14 mouse cellular contexts compared by ENCODE assay signal in the genomic region with DNA sequence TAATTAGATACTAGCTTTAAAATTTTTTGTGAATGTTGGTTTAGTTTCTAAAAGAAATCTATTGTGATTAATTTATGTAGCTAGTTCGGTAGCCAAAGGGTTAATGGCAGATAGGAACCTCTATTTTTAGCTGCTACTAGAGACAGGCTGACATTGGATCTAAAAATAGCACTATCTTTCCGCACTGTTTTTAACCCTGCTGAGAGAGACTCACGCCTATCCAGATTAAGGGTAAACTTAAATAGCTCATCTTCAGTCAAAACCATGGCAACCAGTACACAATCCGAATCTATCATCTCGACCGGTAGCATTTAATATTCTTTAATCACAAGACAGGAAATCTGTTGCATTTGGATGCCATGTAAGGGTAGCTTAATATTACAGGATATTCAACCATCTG. TPM values are rescaled to one million over a fixed set of nuclear protein-coding genes. Genes with fewer than 3 reads are reported as not detected.
A peak's percentile ranks its signal among the peaks of the same experiment; 100 is the strongest.
DNase-seq lines count a peak whose midpoint lies in the region; ATAC-seq lines count a peak whose summit lies in the region.
"Had no signal": no experiment of that assay in that cellular context is flagged by ENCODE, and none has a peak within 500 bp of the region (broad histone marks: within the 10 kb centered on the region; RNA-seq: fewer than 3 reads in every experiment).

No protein-coding gene starts in this region.

- H3K27ac ChIP-seq in midbrain, embryonic 14.5 days (replicated peaks; ENCODE audit: low read depth, low read length), result no peak overlapping the region
- no peak overlapping the region for H3K27ac ChIP-seq in midbrain, embryonic 15.5 days
- H3K27ac ChIP-seq: left cerebral cortex, adult 2 months; liver, embryonic 12.5 days; neural tube, embryonic 13.5 days had no signal

- WGBS in midbrain, embryonic 14.5 days, result 33% methylated on average over 6 of the region's 6 CpGs
- 34% methylated on average over 6 of the region's 6 CpGs for WGBS in midbrain, embryonic 15.5 days

- no peaks in the 10 kb centered on the region for H3K36me3 ChIP-seq in midbrain, embryonic 14.5 days (ENCODE audit: control insufficient read depth, insufficient read depth, low read length)
- H3K36me3 ChIP-seq in midbrain, embryonic 15.5 days (replicated peaks), result no peaks in the 10 kb centered on the region
- H3K36me3 ChIP-seq: liver, embryonic 12.5 days; neural tube, embryonic 13.5 days had no signal

- no peak overlapping the region for H3K9ac ChIP-seq in midbrain, embryonic 14.5 days (replicated peaks; ENCODE audit: low read length)
- no peak overlapping the region for H3K9ac ChIP-seq in midbrain, embryonic 15.5 days
- H3K9ac ChIP-seq: liver, embryonic 12.5 days; neural tube, embryonic 13.5 days had no signal

- no peak overlapping the region for H3K4me2 ChIP-seq in midbrain, embryonic 14.5 days (ENCODE audit: low read length)
- no peak overlapping the region for H3K4me2 ChIP-seq in midbrain, embryonic 15.5 days
- H3K4me2 ChIP-seq: liver, embryonic 12.5 days; neural tube, embryonic 13.5 days had no signal

- H3K4me3 ChIP-seq in midbrain, embryonic 14.5 days (replicated peaks; ENCODE audit: low read depth, low read length), result no peak overlapping the region
- no peak overlapping the region for H3K4me3 ChIP-seq in midbrain, embryonic 15.5 days
- H3K4me3 ChIP-seq: erythroblast, embryonic 14.5 days; left cerebral cortex, adult 2 months; liver, embryonic 12.5 days; neural tube, embryonic 13.5 days had no signal

- peaks cover 7% of the 10 kb centered on the region; the same call in 1 of the 2 replicates for H3K9me3 ChIP-seq in midbrain, embryonic 14.5 days (ENCODE audit: control insufficient read depth, low read length)
- H3K9me3 ChIP-seq in midbrain, embryonic 15.5 days, result peaks cover 3% of the 10 kb centered on the region; the same call in 1 of the 2 replicates
- H3K9me3 ChIP-seq: liver, embryonic 12.5 days had no signal

- no peaks in the 10 kb centered on the region for H3K4me1 ChIP-seq in midbrain, embryonic 14.5 days (ENCODE audit: control insufficient read depth, insufficient read depth, low read length)
- peaks cover 6% of the 10 kb centered on the region for H3K4me1 ChIP-seq in midbrain, embryonic 15.5 days
- H3K4me1 ChIP-seq: liver, embryonic 12.5 days; neural tube, embryonic 13.5 days had no signal

- no peaks in the 10 kb centered on the region for H3K27me3 ChIP-seq in midbrain, embryonic 14.5 days (ENCODE audit: control insufficient read depth, insufficient read depth, low read length)
- H3K27me3 ChIP-seq in midbrain, embryonic 15.5 days (replicated peaks), result no peaks in the 10 kb centered on the region
- H3K27me3 ChIP-seq: liver, embryonic 12.5 days; neural tube, embryonic 13.5 days had no signal

- no peak for ATAC-seq in midbrain, embryonic 14.5 days (ENCODE audit: low FRiP score, low TSS enrichment)
- no peak; the same call in 1 of the 2 replicates for ATAC-seq in midbrain, embryonic 15.5 days (replicated peaks)
- ATAC-seq in monocyte, adult 5-6 weeks (replicated peaks; ENCODE audit: insufficient number of reproducible peaks, low FRiP score, low TSS enrichment, poor library complexity, severe bottlenecking), result no peak
- ATAC-seq: liver, embryonic 12.5 days had no signal

- DNase-seq in heart, adult 18-20 months, result peak; percentile 6 to 16
- DNase-seq in heart, postnatal 4 days, result no peak
- peak; percentile 61 for DNase-seq in midbrain, embryonic 14.5 days
- DNase-seq in c-Kit-positive CD71-negative TER-119-negative erythroid progenitor cells, embryonic 14.5 days (ENCODE audit: low read depth), result peak; percentile 30
- peak; percentile 46 for DNase-seq in skeletal muscle tissue, adult 2 months (ENCODE audit: low read depth, low spot score)
- no peak for DNase-seq in left cerebral cortex, adult 18-20 months (ENCODE audit: low spot score in 2 of 2)
- DNase-seq: kidney, adult 9 months had no signal

RNA-seq across cellular contexts. Expression of a gene that starts 24.0 kb away (rescaled TPM):
- total RNA-seq in heart, adult 18-20 months (2021), result under 1 TPM in 1 of 2 experiments, not detected in 1; 0.05 TPM
- total RNA-seq in heart, postnatal 4 days (2021), result not detected
- 49.1 and 53.6 TPM in 2 replicates for polyA plus RNA-seq in midbrain, embryonic 14.5 days (2014; fragmentation: Nextera tagmentation; extraction: Ambion mirVana)
- polyA plus RNA-seq in midbrain, embryonic 15.5 days (2015; fragmentation: Nextera tagmentation; extraction: Ambion mirVana), result 44.7 and 50.8 TPM in 2 replicates
- 10 to 100 TPM; 15.2 to 16.2 TPM for total RNA-seq in left cerebral cortex, adult 18-20 months (2021)
- 1.8 to 5.3 TPM (median 3.3 TPM) in 3 replicates for total RNA-seq in monocyte, adult 5-6 weeks (2017)
- total RNA-seq: granulocyte monocyte progenitor cell, adult 5-6 weeks had no signal
- polyA plus RNA-seq: erythroblast, embryonic 14.5 days; liver, embryonic 12.5 days had no signal

RNA-seq across cellular contexts. Expression of a gene that starts 25.8 kb away (rescaled TPM):
- 1 to 10 TPM; 4.4 to 5.8 TPM for total RNA-seq in heart, adult 18-20 months (2021)
- total RNA-seq in heart, postnatal 4 days (2021), result 10 to 100 TPM in 1 of 2 experiments, 1 to 10 TPM in 1; 9.8 to 10.6 TPM
- polyA plus RNA-seq in midbrain, embryonic 14.5 days (2014; fragmentation: Nextera tagmentation; extraction: Ambion mirVana), result 28.4 and 29.4 TPM in 2 replicates
- 32.0 and 34.4 TPM in 2 replicates for polyA plus RNA-seq in midbrain, embryonic 15.5 days (2015; fragmentation: Nextera tagmentation; extraction: Ambion mirVana)
- 10 to 100 TPM; 30.8 to 31.6 TPM for total RNA-seq in left cerebral cortex, adult 18-20 months (2021)
- 1.3 to 3.3 TPM in 2 of 3 replicates, not detected in the other for total RNA-seq in monocyte, adult 5-6 weeks (2017)

Comparison
In these comparisons a context has a peak if more than half of its experiments do, and no peak if none do; other contexts are left out.
1. DNase-seq: peak in heart, adult 18-20 months (2 of 2), midbrain, embryonic 14.5 days (single experiment), c-Kit-positive CD71-negative TER-119-negative erythroid progenitor cells, embryonic 14.5 days (single experiment) and skeletal muscle tissue, adult 2 months (single experiment); none in heart, postnatal 4 days (single experiment) and left cerebral cortex, adult 18-20 months (0 of 2).